Mouse (Mus musculus) hindbrain, embryonic 16.5 days (tissue): ENCODE measurements at regions not wholly inside any gene's neighbourhood (a gene's known extent, or its start where the extent isn't known, plus 50 kb on each side); places are given as distances from the start of the nearest gene placed in this dataset.

Source experiments
- ATAC-seq: fragments of 200-750 bp; cut with Nextera tagmentation; 2 replicates; pipeline ENCODE4 v1.8.0; 2017; ENCODE audit warnings: moderate TSS enrichment, moderate library complexity
- H3K27ac ChIP-seq: fragments of 300-500 bp; sonication (generic); 2 replicates; pipeline ENCODE4 v1.5.1; 2014; ENCODE audit warnings: low read depth, mild to moderate bottlenecking, control low read depth, low read length, moderate library complexity
- H3K27me3 ChIP-seq: fragments of 300-500 bp; sonication (generic); replicated peaks from 2 replicates; pipeline ENCODE4 v1.6.1; 2014; ENCODE audit warnings: low read length; ENCODE audit not compliant: control insufficient read depth, insufficient read depth
- H3K36me3 ChIP-seq: fragments of 300-500 bp; sonication (generic); 2 replicates; pipeline ENCODE4 v1.6.1; 2014; ENCODE audit warnings: mild to moderate bottlenecking, low read length, moderate library complexity, mixed read lengths; ENCODE audit not compliant: control insufficient read depth, insufficient read depth
- H3K4me1 ChIP-seq: fragments of 300-500 bp; sonication (generic); 2 replicates; pipeline ENCODE4 v1.6.1; 2014; ENCODE audit warnings: low read depth, low read length; ENCODE audit not compliant: control insufficient read depth, insufficient read depth
- H3K4me2 ChIP-seq: fragments of 300-500 bp; sonication (generic); 2 replicates; pipeline ENCODE4 v1.6.1; 2014; ENCODE audit warnings: mild to moderate bottlenecking, low read length, control low read depth, moderate library complexity
- H3K4me3 ChIP-seq: fragments of 300-500 bp; sonication (generic); 2 replicates; pipeline ENCODE4 v1.5.1; 2014; ENCODE audit warnings: mild to moderate bottlenecking, low read length, control low read depth, moderate library complexity
- H3K9ac ChIP-seq: fragments of 300-500 bp; sonication (generic); 2 replicates; pipeline ENCODE4 v1.6.1; 2014; ENCODE audit warnings: low read depth, mild to moderate bottlenecking, control low read depth, low read length, moderate library complexity
- H3K9me3 ChIP-seq: fragments of 300-500 bp; sonication (generic); 2 replicates; pipeline ENCODE4 v1.6.1; 2014; ENCODE audit warnings: mild to moderate bottlenecking, low read length, moderate library complexity; ENCODE audit not compliant: control insufficient read depth
- WGBS: fragments of 180-500 bp; shearing (Covaris S2); extraction: QIAGEN DNeasy Blood & Tissue Kit; methylation state at CpG from one replicate; pipeline ENCODE4 v1.1.7; 2014; 5-methylcytosine and 5-hydroxymethylcytosine counted together

DNA sequence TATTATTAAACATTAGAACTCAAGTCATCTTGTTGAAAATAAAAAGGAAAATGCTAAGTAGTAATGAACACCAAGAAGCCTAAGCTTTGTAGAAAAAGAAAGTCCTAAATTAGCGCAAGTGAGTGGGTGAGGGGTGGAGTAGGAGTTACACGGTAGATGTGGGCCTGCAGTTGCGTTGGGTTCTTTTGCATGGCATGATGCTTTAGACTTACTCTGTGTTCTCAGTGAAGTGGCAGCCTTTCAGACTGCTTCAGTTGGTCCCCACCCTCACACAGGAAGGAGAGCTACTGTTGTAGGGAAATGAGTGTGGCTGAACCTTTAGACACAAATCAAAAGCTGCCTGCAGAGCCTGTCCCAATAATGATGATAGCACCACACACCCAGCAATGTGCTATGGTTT is 336.9 kb downstream of the Nsun3 start:
- Histone ChIP-seq H3K4me1 (no peaks in the 10 kb centered on the region), H3K9ac (no peak overlapping the region), H3K9me3 (no peaks in the 10 kb centered on the region), H3K4me3 (no peak overlapping the region), H3K4me2 (no peak overlapping the region), H3K27me3 (no peaks in the 10 kb centered on the region), H3K36me3 (no peaks in the 10 kb centered on the region), H3K27ac (no peak overlapping the region)
- WGBS, result 92% methylated on average over 3 of the region's 3 CpGs
- no peak for ATAC-seq

DNA sequence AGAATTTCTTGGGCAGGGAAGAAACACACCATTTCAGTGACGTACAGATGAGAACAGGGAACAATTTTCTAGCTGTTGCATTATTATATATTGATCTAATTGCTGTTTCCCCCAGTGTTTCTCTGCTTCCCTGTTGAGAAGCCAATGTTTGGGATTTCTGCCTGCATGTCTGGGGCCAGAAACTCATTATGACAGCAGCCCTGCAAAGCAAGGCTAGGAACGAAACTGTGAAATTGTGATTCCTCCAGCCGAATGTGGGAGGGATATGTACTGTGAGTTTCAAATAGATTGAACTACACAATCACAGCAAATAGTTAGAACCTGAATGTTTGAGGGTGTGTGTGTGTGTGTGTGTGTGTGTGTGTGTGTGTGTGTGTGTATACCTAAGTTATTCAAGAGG is 339.2 kb downstream of the Nsun3 start:
- no peak overlapping the region for H3K4me2 ChIP-seq
- H3K27ac ChIP-seq, result no peak overlapping the region
- no peaks in the 10 kb centered on the region for H3K9me3 ChIP-seq
- H3K9ac ChIP-seq, result no peak overlapping the region
- no peak for ATAC-seq
- WGBS, result 63% methylated on average over 3 of the region's 3 CpGs
- no peaks in the 10 kb centered on the region for H3K4me1 ChIP-seq
- no peaks in the 10 kb centered on the region for H3K36me3 ChIP-seq
- H3K4me3 ChIP-seq, result no peak overlapping the region
- no peaks in the 10 kb centered on the region for H3K27me3 ChIP-seq

DNA sequence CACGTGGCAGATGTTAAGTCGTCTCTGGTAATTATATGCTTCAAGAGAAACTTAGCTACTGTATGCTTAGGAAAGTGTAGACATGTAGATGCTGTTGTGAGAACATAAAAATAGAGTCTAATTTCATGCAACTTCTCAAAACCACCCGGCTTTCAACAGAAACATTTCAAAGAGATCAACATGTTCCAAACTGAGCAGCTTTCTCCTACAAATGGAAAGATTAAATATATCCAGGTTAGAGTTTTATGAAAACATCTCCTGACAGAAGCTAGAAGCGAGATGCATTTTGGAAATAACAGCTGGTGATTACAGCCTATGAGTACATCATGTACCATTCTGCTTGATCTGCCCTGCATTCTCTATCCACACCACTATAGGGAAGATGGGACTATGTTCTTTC is 345.4 kb downstream of the Nsun3 start:
- no peak overlapping the region for H3K27ac ChIP-seq
- no peak overlapping the region for H3K4me3 ChIP-seq
- WGBS, result 84% methylated on average over 4 of the region's 4 CpGs
- H3K9me3 ChIP-seq, result no peaks in the 10 kb centered on the region
- no peak overlapping the region for H3K4me2 ChIP-seq
- ATAC-seq, result no peak
- H3K4me1 ChIP-seq, result no peaks in the 10 kb centered on the region
- H3K27me3 ChIP-seq, result no peaks in the 10 kb centered on the region
- H3K36me3 ChIP-seq, result no peaks in the 10 kb centered on the region
- no peak overlapping the region for H3K9ac ChIP-seq

DNA sequence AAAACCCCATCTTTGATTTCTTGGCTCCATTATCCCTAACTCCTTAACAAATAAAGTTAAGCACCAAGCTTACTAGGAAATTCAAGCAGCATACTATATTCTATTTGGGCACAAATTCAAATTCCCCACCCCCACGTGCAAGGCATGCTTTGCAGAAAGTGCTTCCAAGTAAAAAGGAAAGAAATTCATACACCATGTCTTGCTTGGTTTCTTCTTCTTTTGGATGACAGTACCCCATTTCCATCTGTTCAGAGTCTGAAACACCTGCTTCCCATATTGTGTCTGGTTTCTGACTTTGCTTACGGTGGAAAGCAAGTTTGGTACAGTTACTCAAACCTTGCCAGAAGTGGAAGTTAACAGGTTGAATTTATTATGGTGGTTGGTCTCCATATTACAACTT is 353.5 kb downstream of the Nsun3 start:
- WGBS, result 81% methylated on average over 2 of the region's 2 CpGs
- no peak for ATAC-seq

DNA sequence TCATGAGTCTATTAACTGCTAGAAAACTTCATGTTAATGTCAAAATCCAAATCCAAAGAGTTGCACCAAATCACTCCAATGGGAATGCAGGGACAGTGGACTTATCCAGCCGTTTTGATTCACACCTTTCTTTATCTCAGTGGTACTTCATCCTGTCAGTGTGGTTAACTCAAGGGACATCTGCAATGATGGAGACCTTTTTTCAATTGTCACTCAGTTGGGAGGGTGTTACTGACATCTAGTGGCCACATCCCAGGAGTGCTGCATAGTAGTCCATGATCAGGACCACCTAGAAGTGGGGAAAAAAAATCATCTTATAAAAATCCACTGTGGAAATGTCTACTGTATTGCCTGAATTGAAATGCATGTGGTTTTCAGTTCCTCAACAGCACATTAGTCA is 372.1 kb downstream of the Nsun3 start:
- Histone ChIP-seq H3K4me1 (no peaks in the 10 kb centered on the region), H3K4me3 (no peak overlapping the region)

More for the DNA sequence above, 353.5 kb downstream of the Nsun3 start:
- Histone ChIP-seq H3K9me3 (no peaks in the 10 kb centered on the region), H3K4me3 (no peak overlapping the region), H3K9ac (no peak overlapping the region), H3K27me3 (no peaks in the 10 kb centered on the region), H3K27ac (no peak overlapping the region), H3K4me2 (no peak overlapping the region), H3K36me3 (no peaks in the 10 kb centered on the region), H3K4me1 (no peaks in the 10 kb centered on the region)

DNA sequence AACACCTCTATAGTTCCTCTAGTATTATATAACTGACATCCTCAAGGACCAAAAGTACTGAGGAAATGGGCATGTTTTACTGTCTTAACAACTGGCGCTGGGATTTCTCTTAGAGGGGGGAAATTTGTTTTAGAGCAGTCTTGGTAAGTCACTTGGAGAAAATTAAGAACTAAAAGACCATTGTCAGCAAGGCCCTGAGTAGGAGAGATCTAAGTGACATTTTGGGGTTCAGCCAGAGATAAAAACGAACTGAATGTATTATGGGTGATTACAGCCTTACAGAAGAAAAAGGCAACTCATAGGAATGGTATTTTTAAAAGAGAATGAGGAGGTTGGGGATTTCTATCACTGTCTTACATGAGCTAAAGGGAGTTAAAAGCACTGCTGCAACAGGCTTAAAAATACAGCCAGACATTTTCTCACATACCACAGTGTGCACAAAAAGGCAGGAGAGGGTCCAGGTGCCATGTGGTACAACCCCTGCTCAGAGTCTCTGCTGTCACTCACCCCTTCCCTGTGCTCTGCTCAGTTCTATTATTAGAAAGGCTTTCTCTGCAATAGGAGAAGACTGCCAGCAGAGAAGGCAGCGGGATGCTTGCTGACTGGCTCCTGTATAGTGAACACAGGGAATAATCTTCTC is 379.0 kb downstream of the Nsun3 start:
- H3K4me1 ChIP-seq, result no peaks in the 10 kb centered on the region
- no peak overlapping the region for H3K9ac ChIP-seq
- no peaks in the 10 kb centered on the region for H3K27me3 ChIP-seq
- H3K9me3 ChIP-seq, result no peaks in the 10 kb centered on the region
- no peak overlapping the region for H3K4me3 ChIP-seq
- ATAC-seq, result peak; percentile 42; the same call in 1 of the 2 replicates
- WGBS, result 60% methylated on average over 3 of the region's 3 CpGs
- H3K36me3 ChIP-seq, result no peaks in the 10 kb centered on the region
- H3K27ac ChIP-seq, result no peak overlapping the region
- no peak overlapping the region for H3K4me2 ChIP-seq

More for the DNA sequence above, 372.1 kb downstream of the Nsun3 start:
- Histone ChIP-seq H3K27me3 (no peaks in the 10 kb centered on the region), H3K36me3 (no peaks in the 10 kb centered on the region), H3K9me3 (no peaks in the 10 kb centered on the region), H3K9ac (no peak overlapping the region), H3K4me2 (no peak overlapping the region), H3K27ac (no peak overlapping the region)
- 33% methylated on average over 1 of the region's 1 CpGs for whole genome bisulfite sequencing
- ATAC-seq, result no peak

DNA sequence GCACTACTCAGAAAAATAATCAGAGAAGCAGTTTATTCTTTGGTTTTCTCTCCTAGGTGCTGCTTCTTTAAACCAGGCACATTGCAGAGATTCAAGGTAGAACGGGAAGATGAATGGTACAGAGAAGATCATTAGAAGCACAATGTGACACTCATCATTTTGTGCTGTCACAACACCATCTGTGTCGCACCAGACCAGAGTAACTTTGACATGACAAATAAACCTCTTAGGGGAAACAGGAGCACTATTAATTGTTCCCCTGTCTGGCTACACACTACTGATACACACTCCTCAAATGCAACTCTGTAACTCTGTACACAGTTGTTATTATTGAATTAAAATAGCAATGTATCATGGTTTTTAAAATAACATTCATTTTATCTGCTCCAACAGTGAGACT is 380.2 kb downstream of the Nsun3 start:
- no peak overlapping the region for H3K27ac ChIP-seq
- H3K4me3 ChIP-seq, result no peak overlapping the region
- peak; percentile 34; the same call in 1 of the 2 replicates for ATAC-seq
- no peak overlapping the region for H3K4me2 ChIP-seq
- no peak overlapping the region for H3K9ac ChIP-seq
- no peaks in the 10 kb centered on the region for H3K4me1 ChIP-seq
- WGBS, result 59% methylated on average over 2 of the region's 2 CpGs
- no peaks in the 10 kb centered on the region for H3K36me3 ChIP-seq
- H3K27me3 ChIP-seq, result no peaks in the 10 kb centered on the region
- H3K9me3 ChIP-seq, result no peaks in the 10 kb centered on the region

DNA sequence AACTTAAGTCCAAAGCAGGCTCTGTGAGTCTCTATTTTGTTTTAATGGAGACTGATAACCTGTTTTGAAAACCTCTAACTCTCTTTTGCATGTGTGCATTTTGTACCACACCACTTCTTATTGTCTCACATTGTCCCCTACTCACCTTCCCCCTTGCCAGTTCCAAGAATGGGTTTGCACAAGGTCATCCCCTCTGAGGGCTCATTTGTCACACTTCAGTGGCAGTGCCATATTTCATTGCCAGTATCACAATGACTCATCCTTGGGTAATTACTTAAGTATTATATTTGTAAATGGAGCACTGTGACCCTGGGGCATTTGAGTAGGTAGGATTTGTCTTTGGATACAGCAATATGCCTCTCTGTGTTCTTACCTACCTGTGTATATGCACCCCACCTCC is 429.3 kb downstream of the Nsun3 start:
- Histone ChIP-seq H3K36me3 (no peaks in the 10 kb centered on the region), H3K4me1 (peaks cover 3% of the 10 kb centered on the region), H3K4me3 (no peak overlapping the region), H3K27me3 (no peaks in the 10 kb centered on the region), H3K9ac (no peak overlapping the region), H3K27ac (no peak overlapping the region), H3K9me3 (no peaks in the 10 kb centered on the region), H3K4me2 (no peak overlapping the region)
- ATAC-seq, result no peak

DNA sequence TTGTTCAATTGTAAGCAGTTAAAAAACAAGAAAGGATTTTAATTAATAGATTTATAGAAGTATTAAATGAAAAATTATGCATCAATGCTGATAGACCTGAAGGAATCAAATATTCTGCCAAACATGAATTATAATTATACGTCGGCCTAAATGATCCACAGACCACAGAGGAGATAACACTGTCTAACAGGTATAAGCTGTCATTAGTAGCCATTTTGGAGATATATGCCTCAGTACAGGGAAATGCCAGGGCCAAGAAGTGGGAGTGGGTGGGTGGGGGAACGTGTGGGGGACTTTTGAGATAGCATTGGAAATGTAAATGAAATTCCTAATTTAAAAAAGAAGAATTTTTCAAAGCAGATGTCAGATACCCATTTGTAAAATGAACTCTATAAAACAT is 430.3 kb downstream of the Nsun3 start:
- H3K9me3 ChIP-seq, result no peaks in the 10 kb centered on the region
- H3K4me1 ChIP-seq, result peaks cover 3% of the 10 kb centered on the region
- WGBS, result 53% methylated on average over 3 of the region's 3 CpGs
- no peak overlapping the region for H3K27ac ChIP-seq
- peak; percentile 48; the same call in 1 of the 2 replicates for ATAC-seq
- no peaks in the 10 kb centered on the region for H3K36me3 ChIP-seq
- peak overlapping the region; percentile 44; the same call in 1 of the 2 replicates for H3K4me2 ChIP-seq
- H3K4me3 ChIP-seq, result no peak overlapping the region
- H3K9ac ChIP-seq, result no peak overlapping the region
- H3K27me3 ChIP-seq, result no peaks in the 10 kb centered on the region
